In genomic region chr7:141219558-141220099, GRCm38 (mm10) we compare ENCODE assay signal across 19 mouse cellular contexts. TPM values are rescaled to one million over a fixed set of nuclear protein-coding genes. Genes with fewer than 3 reads are reported as not detected.
DNase-seq lines count a peak whose midpoint lies in the region; ATAC-seq lines count a peak whose summit lies in the region.
"Had no signal": no experiment of that assay in that cellular context is flagged by ENCODE, and none has a peak within 500 bp of the region (broad histone marks: within the 10 kb centered on the region; RNA-seq: fewer than 3 reads in every experiment).

No protein-coding gene starts in this region.

- whole genome bisulfite sequencing in forebrain, embryonic 10.5 days = 92% methylated on average over 1 of the region's 1 CpGs
- 96% methylated on average over 1 of the region's 1 CpGs for WGBS in forebrain, embryonic 11.5 days
- WGBS in liver, embryonic 13.5 days (ENCODE audit: insufficient replicate concordance) = 93% methylated on average over 1 of the region's 1 CpGs
- 76% methylated on average over 1 of the region's 1 CpGs for WGBS in kidney, embryonic 15.5 days

- H3K27me3 ChIP-seq in forebrain, embryonic 10.5 days (ENCODE audit: poor library complexity, severe bottlenecking) = no peaks in the 10 kb centered on the region
- no peaks in the 10 kb centered on the region for H3K27me3 ChIP-seq in forebrain, embryonic 11.5 days (ENCODE audit: control insufficient read depth, insufficient read depth, low read length)
- H3K27me3 ChIP-seq in megakaryocyte, embryonic 14.5 days (replicated peaks) = no peaks in the 10 kb centered on the region
- H3K27me3 ChIP-seq in liver, embryonic 13.5 days = no peaks in the 10 kb centered on the region
- H3K27me3 ChIP-seq in kidney, embryonic 15.5 days = no peaks in the 10 kb centered on the region
- H3K27me3 ChIP-seq: neural tube, embryonic 13.5 days had no signal

- no peak for DNase-seq in forebrain, embryonic 10.5 days (ENCODE audit: extremely low spot score, low spot score)
- no peak for DNase-seq in forebrain, embryonic 11.5 days (ENCODE audit: low spot score)
- DNase-seq in liver, embryonic 13.5 days = no peak
- no peak for DNase-seq in left cerebral cortex, adult 11 months (ENCODE audit: low spot score)
- DNase-seq in Muller cell, postnatal 12 days (ENCODE audit: inconsistent ontology term) = no peak
- DNase-seq: cerebellum, adult 8-10 months; embryo, embryonic 11 days; gastrocnemius, postnatal 10 days; heart, postnatal 36 days; kidney, adult 18-20 months; midbrain, embryonic 14.5 days; thymus, adult 18-20 months had no signal

- H3K9me3 ChIP-seq in forebrain, embryonic 10.5 days = no peaks in the 10 kb centered on the region
- H3K9me3 ChIP-seq in forebrain, embryonic 11.5 days (ENCODE audit: control insufficient read depth, low read length) = no peaks in the 10 kb centered on the region
- H3K9me3 ChIP-seq in megakaryocyte, embryonic 14.5 days = no peaks in the 10 kb centered on the region
- no peaks in the 10 kb centered on the region for H3K9me3 ChIP-seq in liver, embryonic 13.5 days (replicated peaks)
- no peaks in the 10 kb centered on the region for H3K9me3 ChIP-seq in kidney, embryonic 15.5 days (replicated peaks)
- H3K9me3 ChIP-seq: neural tube, embryonic 13.5 days had no signal

- no peak for ATAC-seq in forebrain, embryonic 11.5 days (replicated peaks; ENCODE audit: low FRiP score)
- ATAC-seq in megakaryocyte, adult 5-6 weeks (ENCODE audit: poor library complexity, severe bottlenecking) = no peak
- no peak for ATAC-seq in liver, embryonic 13.5 days (ENCODE audit: low read depth)
- ATAC-seq in kidney, embryonic 15.5 days (replicated peaks; ENCODE audit: low FRiP score) = no peak
- ATAC-seq: lung, postnatal 0 days had no signal

- H3K9ac ChIP-seq in forebrain, embryonic 11.5 days (ENCODE audit: low read length) = no peak overlapping the region
- peak overlapping the region; percentile 39 for H3K9ac ChIP-seq in liver, embryonic 13.5 days
- no peak overlapping the region for H3K9ac ChIP-seq in kidney, embryonic 15.5 days
- H3K9ac ChIP-seq: neural tube, embryonic 13.5 days had no signal

- H3K27ac ChIP-seq in forebrain, embryonic 10.5 days = 0 out of 2 replicates have a peak overlapping the region, but pooled peaks have one; percentile 48
- H3K27ac ChIP-seq in forebrain, embryonic 11.5 days (ENCODE audit: low read depth, low read length) = no peak overlapping the region
- peak overlapping the region; percentile 89 for H3K27ac ChIP-seq in liver, embryonic 13.5 days
- H3K27ac ChIP-seq in kidney, embryonic 15.5 days = no peak overlapping the region
- H3K27ac ChIP-seq: neural tube, embryonic 13.5 days had no signal

- peak overlapping the region; percentile 65; the same call in 1 of the 2 replicates for H3K4me3 ChIP-seq in forebrain, embryonic 10.5 days
- no peak overlapping the region for H3K4me3 ChIP-seq in forebrain, embryonic 11.5 days (ENCODE audit: low read depth, low read length)
- peak overlapping the region; percentile 99 for H3K4me3 ChIP-seq in megakaryocyte, embryonic 14.5 days (replicated peaks)
- no peak overlapping the region for H3K4me3 ChIP-seq in liver, embryonic 13.5 days (replicated peaks)
- no peak overlapping the region for H3K4me3 ChIP-seq in kidney, embryonic 15.5 days (replicated peaks)
- H3K4me3 ChIP-seq: neural tube, embryonic 13.5 days had no signal

- peaks cover 40% of the 10 kb centered on the region for H3K36me3 ChIP-seq in forebrain, embryonic 10.5 days (replicated peaks)
- H3K36me3 ChIP-seq in forebrain, embryonic 11.5 days (ENCODE audit: control insufficient read depth, insufficient read depth, low read length) = no peaks in the 10 kb centered on the region
- peaks cover 43% of the 10 kb centered on the region for H3K36me3 ChIP-seq in megakaryocyte, embryonic 14.5 days (replicated peaks; ENCODE audit: low read length)
- peaks cover 31% of the 10 kb centered on the region for H3K36me3 ChIP-seq in liver, embryonic 13.5 days
- peaks cover 22% of the 10 kb centered on the region for H3K36me3 ChIP-seq in kidney, embryonic 15.5 days

- peaks cover 76% of the 10 kb centered on the region for H3K4me1 ChIP-seq in forebrain, embryonic 10.5 days
- peaks cover 25% of the 10 kb centered on the region for H3K4me1 ChIP-seq in forebrain, embryonic 11.5 days (replicated peaks; ENCODE audit: control insufficient read depth, insufficient read depth, low read length)
- H3K4me1 ChIP-seq in megakaryocyte, embryonic 14.5 days = peaks cover 85% of the 10 kb centered on the region
- peaks cover 80% of the 10 kb centered on the region for H3K4me1 ChIP-seq in liver, embryonic 13.5 days (replicated peaks)
- H3K4me1 ChIP-seq in kidney, embryonic 15.5 days = peaks cover 71% of the 10 kb centered on the region

- H3K4me2 ChIP-seq in forebrain, embryonic 11.5 days (ENCODE audit: low read depth, low read length, severe bottlenecking) = no peak overlapping the region
- peak overlapping the region; percentile 99; the same call in 1 of the 2 replicates for H3K4me2 ChIP-seq in liver, embryonic 13.5 days
- H3K4me2 ChIP-seq in kidney, embryonic 15.5 days = no peak overlapping the region

RNA-seq across cellular contexts. Expression of gene Rassf7, which starts 4.0 kb away (rescaled TPM):
- polyA plus RNA-seq in forebrain, embryonic 10.5 days (2016; fragmentation: Nextera tagmentation; extraction: Ambion mirVana) = 50.8 and 53.8 TPM in 2 replicates
- 47.4 and 49.3 TPM in 2 replicates for polyA plus RNA-seq in forebrain, embryonic 11.5 days (2014; fragmentation: Nextera tagmentation; extraction: Ambion mirVana)
- 3.6 and 11.1 TPM in 2 replicates for polyA plus RNA-seq in megakaryocyte, embryonic 14.5 days (2012; ENCODE audit: insufficient read depth, low replicate concordance)
- 3.9 and 4.1 TPM in 2 replicates for total RNA-seq in megakaryocyte, adult 5-6 weeks (2015)
- 2.2 and 4.1 TPM in 2 replicates for total RNA-seq in megakaryocyte, adult 5-6 weeks (2017)
- 23.9 and 26.7 TPM in 2 replicates for polyA plus RNA-seq in liver, embryonic 13.5 days (2015; fragmentation: Nextera tagmentation; extraction: Ambion mirVana)
- 57.5 and 66.9 TPM in 2 replicates for polyA plus RNA-seq in kidney, embryonic 15.5 days (2015; fragmentation: Nextera tagmentation; extraction: Ambion mirVana)

RNA-seq across cellular contexts. Expression of gene Lmntd2, which starts 5.7 kb away (rescaled TPM):
- 3.4 and 4.4 TPM in 2 replicates for polyA plus RNA-seq in forebrain, embryonic 10.5 days (2016; fragmentation: Nextera tagmentation; extraction: Ambion mirVana)
- polyA plus RNA-seq in forebrain, embryonic 11.5 days (2014; fragmentation: Nextera tagmentation; extraction: Ambion mirVana) = 3.3 TPM in 2 replicates
- 0.57 TPM in 1 of 2 replicates, not detected in the other for polyA plus RNA-seq in megakaryocyte, embryonic 14.5 days (2012; ENCODE audit: insufficient read depth, low replicate concordance)
- 0.36 TPM in 1 of 2 replicates, not detected in the other for total RNA-seq in megakaryocyte, adult 5-6 weeks (2015)
- 0.04 TPM in 1 of 2 replicates, not detected in the other for total RNA-seq in megakaryocyte, adult 5-6 weeks (2017)
- 0.59 and 0.71 TPM in 2 replicates for polyA plus RNA-seq in liver, embryonic 13.5 days (2015; fragmentation: Nextera tagmentation; extraction: Ambion mirVana)
- 3.4 and 3.5 TPM in 2 replicates for polyA plus RNA-seq in kidney, embryonic 15.5 days (2015; fragmentation: Nextera tagmentation; extraction: Ambion mirVana)
- total RNA-seq: gastrocnemius, postnatal 10 days; heart, postnatal 36 days; layer of hippocampus, adult 18-20 months; left cerebral cortex, postnatal 25 days had no signal

RNA-seq across cellular contexts. Expression of gene Phrf1, which starts 9.0 kb away (rescaled TPM):
- 121 and 124 TPM in 2 replicates for polyA plus RNA-seq in forebrain, embryonic 10.5 days (2016; fragmentation: Nextera tagmentation; extraction: Ambion mirVana)
- polyA plus RNA-seq in forebrain, embryonic 11.5 days (2014; fragmentation: Nextera tagmentation; extraction: Ambion mirVana) = 99.6 and 102 TPM in 2 replicates
- 82.9 and 114 TPM in 2 replicates for polyA plus RNA-seq in megakaryocyte, embryonic 14.5 days (2012; ENCODE audit: insufficient read depth, low replicate concordance)
- 42.8 and 48.9 TPM in 2 replicates for total RNA-seq in megakaryocyte, adult 5-6 weeks (2015)
- total RNA-seq in megakaryocyte, adult 5-6 weeks (2017) = 48.7 and 63.5 TPM in 2 replicates
- 32.6 and 34.9 TPM in 2 replicates for polyA plus RNA-seq in liver, embryonic 13.5 days (2015; fragmentation: Nextera tagmentation; extraction: Ambion mirVana)
- polyA plus RNA-seq in kidney, embryonic 15.5 days (2015; fragmentation: Nextera tagmentation; extraction: Ambion mirVana) = 73.1 and 78.3 TPM in 2 replicates

RNA-seq across cellular contexts. Expression of gene Lrrc56, which starts 25.7 kb away (rescaled TPM):
- 15.5 and 15.6 TPM in 2 replicates for polyA plus RNA-seq in forebrain, embryonic 10.5 days (2016; fragmentation: Nextera tagmentation; extraction: Ambion mirVana)
- 14.0 and 16.1 TPM in 2 replicates for polyA plus RNA-seq in forebrain, embryonic 11.5 days (2014; fragmentation: Nextera tagmentation; extraction: Ambion mirVana)
- polyA plus RNA-seq in megakaryocyte, embryonic 14.5 days (2012; ENCODE audit: insufficient read depth, low replicate concordance) = 12.2 and 18.5 TPM in 2 replicates
- 2.1 and 2.2 TPM in 2 replicates for total RNA-seq in megakaryocyte, adult 5-6 weeks (2015)
- 1.3 and 4.3 TPM in 2 replicates for total RNA-seq in megakaryocyte, adult 5-6 weeks (2017)
- 12.2 and 15.5 TPM in 2 replicates for polyA plus RNA-seq in liver, embryonic 13.5 days (2015; fragmentation: Nextera tagmentation; extraction: Ambion mirVana)
- polyA plus RNA-seq in kidney, embryonic 15.5 days (2015; fragmentation: Nextera tagmentation; extraction: Ambion mirVana) = 10.3 and 13.9 TPM in 2 replicates

RNA-seq across cellular contexts. Expression of gene Hras, which starts 25.8 kb away (rescaled TPM):
- polyA plus RNA-seq in forebrain, embryonic 10.5 days (2016; fragmentation: Nextera tagmentation; extraction: Ambion mirVana) = 80.6 and 82.7 TPM in 2 replicates
- polyA plus RNA-seq in forebrain, embryonic 11.5 days (2014; fragmentation: Nextera tagmentation; extraction: Ambion mirVana) = 87.5 and 116 TPM in 2 replicates
- polyA plus RNA-seq in megakaryocyte, embryonic 14.5 days (2012; ENCODE audit: insufficient read depth, low replicate concordance) = 51.3 and 84.0 TPM in 2 replicates
- 29.0 and 40.0 TPM in 2 replicates for total RNA-seq in megakaryocyte, adult 5-6 weeks (2015)
- 20.7 and 27.1 TPM in 2 replicates for total RNA-seq in megakaryocyte, adult 5-6 weeks (2017)
- 91.5 and 104 TPM in 2 replicates for polyA plus RNA-seq in liver, embryonic 13.5 days (2015; fragmentation: Nextera tagmentation; extraction: Ambion mirVana)
- polyA plus RNA-seq in kidney, embryonic 15.5 days (2015; fragmentation: Nextera tagmentation; extraction: Ambion mirVana) = 92.1 and 98.0 TPM in 2 replicates

Comparison
In these comparisons a context has a peak if more than half of its experiments do, and no peak if none do; other contexts are left out.
1. H3K27ac ChIP-seq: peak in forebrain, embryonic 10.5 days (single experiment) and liver, embryonic 13.5 days (single experiment); none in forebrain, embryonic 11.5 days (single experiment) and kidney, embryonic 15.5 days (single experiment).
2. H3K4me3 ChIP-seq: peak in forebrain, embryonic 10.5 days (single experiment) and megakaryocyte, embryonic 14.5 days (single experiment); none in forebrain, embryonic 11.5 days (single experiment), liver, embryonic 13.5 days (single experiment) and kidney, embryonic 15.5 days (single experiment).